Mouse (Mus musculus) cerebellum, adult 2 months (tissue): Measurements from ENCODE around the gene Mtmr11. TPM values are rescaled to one million over a fixed set of nuclear protein-coding genes. Genes with fewer than 3 reads are reported as not detected.
"Not testable (repeated sequence)": the region's sequence is repeated elsewhere in the genome, so short reads cannot be mapped to it uniquely, and the experiment has no call there.

Experiments used
- DNase-seq, 2 experiments: peaks; one replicate each; pipeline ENCODE4 v3.0.0; 2021
- H3K27ac ChIP-seq: fragments of 200-500 bp; 2 replicates; pipeline ENCODE4 v1.5.1; 2012; ENCODE audit warnings: low read length, control low read depth, inconsistent platforms; ENCODE audit not compliant: insufficient read depth
- H3K27me3 ChIP-seq: fragments of 200-500 bp; 2 replicates; pipeline ENCODE4 v1.6.1; 2012; ENCODE audit warnings: inconsistent platforms, mild to moderate bottlenecking, low read length, moderate library complexity; ENCODE audit not compliant: control insufficient read depth, insufficient read depth
- H3K4me1 ChIP-seq: fragments of 200-500 bp; 2 replicates; pipeline ENCODE4 v1.6.1; 2011; ENCODE audit warnings: low read length; ENCODE audit not compliant: control insufficient read depth, insufficient read depth
- H3K4me3 ChIP-seq: fragments of 200-500 bp; replicated peaks from 2 replicates; pipeline ENCODE3; 2011; ENCODE audit warnings: mild to moderate bottlenecking, low read depth, low read length, control low read depth; ENCODE audit not compliant: insufficient read depth
- CTCF ChIP-seq: fragments of 200-500 bp; IDR thresholded peaks from 2 replicates; pipeline ENCODE4 v1.5.1; 2011; ENCODE audit warnings: low read depth, mild to moderate bottlenecking, control low read depth, low read length, moderate library complexity, borderline replicate concordance; ENCODE audit not compliant: insufficient read depth
- POLR2A ChIP-seq: fragments of 200-500 bp; IDR thresholded peaks from 2 replicates; pipeline ENCODE4 v1.6.1; 2011; ENCODE audit warnings: low read length, control low read depth, borderline replicate concordance; ENCODE audit not compliant: insufficient read depth
- WGBS: fragments of 180-500 bp; shearing (Covaris S2); methylation state at CpG from one replicate; pipeline ENCODE4 v1.1.7; 2018; 5-methylcytosine and 5-hydroxymethylcytosine counted together
- polyA plus RNA-seq: library from polyadenylated mRNA; depleted of rRNA; stranded (reverse); fragments of >200 nt; gene quantifications from 2 replicates; pipeline ENCODE4 v1.2.3, GENCODE M21; 2012

Mtmr11 gene
- polyA plus RNA-seq, 1 experiment, result 22.5 TPM

GRCm38 (mm10) chr3:96194966-96195365 is 33.2 kb downstream of the Mtmr11 start:
- no peak overlapping the region for H3K4me3 ChIP-seq
- WGBS, result 86% methylated on average over 10 of the region's 10 CpGs
- no peak for TF ChIP-seq CTCF
- no peaks in the 10 kb centered on the region for H3K27me3 ChIP-seq
- H3K27ac ChIP-seq, result no peak overlapping the region
- H3K4me1 ChIP-seq, result no peaks in the 10 kb centered on the region; the same call in 1 of the 2 replicates
- no peak for DNase-seq

GRCm38 (mm10) chr3:96195616-96196313 is 34.0 kb downstream of the Mtmr11 start:
- Histone ChIP-seq H3K27ac (no peak overlapping the region), H3K4me3 (no peak overlapping the region), H3K27me3 (no peaks in the 10 kb centered on the region), H3K4me1 (no peaks in the 10 kb centered on the region; the same call in 1 of the 2 replicates)
- TF ChIP-seq POLR2A, result peak; percentile 18; the same call in 1 of the 2 replicates
- peak; percentile 26; the same call in 1 of the 2 replicates for TF ChIP-seq CTCF
- no peak for DNase-seq
- WGBS, result 91% methylated on average over 11 of the region's 11 CpGs

GRCm38 (mm10) chr3:96196437-96197128 is 34.8 kb downstream of the Mtmr11 start:
- TF ChIP-seq CTCF (no peak), POLR2A (no peak)
- no peaks in the 10 kb centered on the region; the same call in 1 of the 2 replicates for H3K4me1 ChIP-seq
- no peak for DNase-seq
- H3K27ac ChIP-seq, result peak overlapping the region; percentile 56
- peak overlapping the region; percentile 65 for H3K4me3 ChIP-seq
- H3K27me3 ChIP-seq, result no peaks in the 10 kb centered on the region
- WGBS, result 15% methylated on average over 27 of the region's 27 CpGs

GRCm38 (mm10) chr3:96197129-96197749 is 35.4 kb downstream of the Mtmr11 start:
- H3K4me3 ChIP-seq, result peak overlapping the region; percentile 65
- WGBS, result under 1% methylated on average over 50 of the region's 50 CpGs
- peak overlapping the region; percentile 56 for H3K27ac ChIP-seq
- H3K27me3 ChIP-seq, result no peaks in the 10 kb centered on the region
- no peaks in the 10 kb centered on the region; the same call in 1 of the 2 replicates for H3K4me1 ChIP-seq
- no peak for TF ChIP-seq CTCF
- TF ChIP-seq POLR2A, result peak; percentile 98
- peak; percentile 93 to 95 for DNase-seq

GRCm38 (mm10) chr3:96198181-96198580 is 36.4 kb downstream of the Mtmr11 start:
- H3K27me3 ChIP-seq, result no peaks in the 10 kb centered on the region
- WGBS, result 9% methylated on average over 6 of the region's 6 CpGs
- H3K4me1 ChIP-seq, result no peaks in the 10 kb centered on the region; the same call in 1 of the 2 replicates
- no peak for DNase-seq
- no peak overlapping the region for H3K4me3 ChIP-seq
- no peak overlapping the region for H3K27ac ChIP-seq
- TF ChIP-seq CTCF (no peak), POLR2A (no peak)

GRCm38 (mm10) chr3:96198601-96199251 is 36.9 kb downstream of the Mtmr11 start:
- 34% methylated on average over 8 of the region's 8 CpGs for WGBS
- not testable (repeated sequence) for H3K27ac ChIP-seq, DNase-seq, H3K4me1 ChIP-seq, H3K27me3 ChIP-seq, H3K4me3 ChIP-seq

GRCm38 (mm10) chr3:96199731-96200130 is 37.9 kb downstream of the Mtmr11 start:
- no peak overlapping the region for H3K4me3 ChIP-seq
- 48% methylated on average over 2 of the region's 2 CpGs for WGBS

More at GRCm38 (mm10) chr3:96199731-96200130, 37.9 kb downstream of the Mtmr11 start:
- DNase-seq, result no peak
- H3K27me3 ChIP-seq, result no peaks in the 10 kb centered on the region
- TF ChIP-seq CTCF (no peak), POLR2A (no peak)
- H3K27ac ChIP-seq, result no peak overlapping the region
- no peaks in the 10 kb centered on the region; the same call in 1 of the 2 replicates for H3K4me1 ChIP-seq
